Mouse (Mus musculus) left cerebral cortex, adult 11 months (tissue): ENCODE results near the gene Sgsm1.
"Not testable (repeated sequence)": the region's sequence is repeated elsewhere in the genome, so short reads cannot be mapped to it uniquely, and the experiment has no call there.

ENCODE experiments used
- DNase-seq: peaks from one replicate; pipeline ENCODE4 v3.0.0; 2022; ENCODE audit warnings: low spot score

Sgsm1 gene

DNA sequence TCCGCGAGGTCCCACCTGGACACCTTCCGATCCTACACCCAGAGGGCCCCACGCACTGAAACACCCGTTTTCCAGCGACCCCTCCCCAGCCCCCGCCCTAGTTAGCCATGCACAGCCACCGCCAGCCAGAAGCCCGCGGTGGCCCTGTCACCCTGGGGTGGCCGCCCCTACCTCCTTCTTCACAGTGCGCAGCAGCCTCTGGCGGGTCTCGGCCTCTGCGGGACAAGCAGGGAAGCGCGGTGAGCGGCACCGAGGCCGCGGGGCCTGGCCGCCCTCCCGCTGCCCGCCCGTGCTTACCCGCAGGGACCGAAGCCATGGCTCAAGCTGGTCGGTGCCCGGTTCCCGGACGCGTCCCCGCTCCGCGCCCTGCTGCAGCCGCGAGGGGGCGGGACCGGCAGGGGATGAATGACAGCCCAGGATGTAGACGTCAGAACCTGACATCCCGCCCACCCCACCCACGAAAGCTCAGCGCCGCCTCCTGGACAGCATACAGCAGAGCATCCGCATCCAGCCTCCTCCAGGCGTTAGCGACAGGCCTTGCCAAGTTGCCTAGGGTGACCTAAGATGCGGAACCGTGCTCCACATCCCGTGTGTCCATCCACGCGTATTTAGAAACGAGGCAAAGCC, at the start of gene Sgsm1:
Sgsm1 (minus strand) TSS at position 410 of the 627 bp plus-strand sequence.
- peak; percentile 68 for DNase-seq

DNA sequence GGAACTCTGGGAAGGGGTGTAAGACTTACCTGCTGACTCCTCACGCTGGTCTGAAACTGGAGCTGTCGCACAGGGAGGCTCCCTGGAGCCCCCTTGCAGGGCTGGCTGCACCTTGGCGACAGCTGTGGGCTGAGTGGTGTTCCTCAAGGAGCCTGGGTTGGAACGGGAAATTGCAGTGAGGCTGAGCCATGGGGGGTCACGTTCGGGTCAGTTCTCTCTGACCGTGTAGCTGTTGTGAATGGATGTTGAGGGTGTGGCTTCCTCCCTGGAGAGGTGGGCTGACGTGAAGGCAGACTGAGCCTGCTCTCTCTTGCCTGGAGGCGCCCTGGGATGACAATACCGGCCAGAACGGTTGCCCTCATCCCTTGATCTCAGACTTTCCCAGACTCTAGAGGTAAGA, 48.2 kb upstream of the Sgsm1 start:
- no peak for DNase-seq

DNA sequence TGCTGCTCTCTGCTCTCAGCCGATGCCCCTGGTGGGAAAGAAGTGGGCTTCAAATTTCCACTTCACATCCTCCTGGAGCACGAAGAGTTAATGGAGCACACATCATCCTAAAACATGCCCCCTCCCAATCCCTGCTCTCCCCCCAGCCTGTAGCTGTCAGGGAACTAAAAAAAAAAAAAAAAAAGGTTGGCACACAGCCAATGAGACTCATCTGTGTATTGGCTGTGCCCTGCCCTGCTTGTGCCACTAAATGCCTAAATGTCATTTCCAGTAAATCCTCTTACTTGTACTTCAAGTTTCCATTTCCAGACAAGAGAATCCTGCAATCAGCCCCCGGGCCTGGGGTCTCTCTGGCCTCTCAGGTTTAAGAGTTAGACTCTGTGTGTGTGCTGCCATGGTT, 47.1 kb upstream of the Sgsm1 start:
- no peak for DNase-seq

DNA sequence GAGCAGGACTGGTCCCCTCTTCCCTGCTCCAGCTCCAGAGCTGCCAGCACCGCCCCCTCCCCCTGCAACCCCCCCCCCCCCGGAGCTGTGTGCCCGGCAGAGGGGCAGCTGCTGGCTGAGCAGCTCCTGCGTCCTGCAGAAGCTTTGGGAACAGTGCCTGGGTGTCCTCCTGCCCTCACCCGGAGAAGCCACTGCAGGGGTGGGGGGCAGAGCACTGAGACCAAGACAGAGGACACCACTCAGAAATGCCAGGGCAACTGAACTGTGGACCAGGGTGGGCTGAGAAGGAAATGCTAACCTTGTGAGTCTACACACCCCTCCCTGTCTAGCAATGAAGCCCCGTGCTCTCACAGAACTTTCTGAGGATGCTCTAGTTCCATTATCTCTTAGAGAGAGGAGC, 46.6 kb upstream of the Sgsm1 start, which contains the start of gene Aym1:
Aym1 (plus strand) TSS at position 109 of the 400 bp plus-strand sequence.
- no peak for DNase-seq

DNA sequence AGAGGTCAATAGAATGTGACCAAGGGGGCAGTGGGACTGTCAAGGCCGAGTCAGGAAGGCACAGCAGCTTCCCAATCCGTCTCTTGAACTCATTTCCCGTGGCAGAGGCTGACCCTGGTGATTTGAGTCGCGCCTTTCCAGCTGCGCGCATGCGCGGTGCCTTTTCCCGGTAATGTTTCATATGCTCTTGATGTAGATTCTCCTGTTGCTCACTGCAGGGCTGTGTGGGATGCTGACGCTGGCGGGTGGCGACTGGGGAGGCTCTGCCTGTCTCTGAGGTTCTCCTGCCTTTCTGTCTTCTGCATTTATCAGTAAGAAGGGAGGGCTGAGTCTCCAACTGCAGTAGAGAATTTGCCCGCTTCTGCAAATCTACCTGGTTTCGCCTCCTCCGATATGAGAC, 43.7 kb upstream of the Sgsm1 start:
- DNase-seq, result peak; percentile 54

DNA sequence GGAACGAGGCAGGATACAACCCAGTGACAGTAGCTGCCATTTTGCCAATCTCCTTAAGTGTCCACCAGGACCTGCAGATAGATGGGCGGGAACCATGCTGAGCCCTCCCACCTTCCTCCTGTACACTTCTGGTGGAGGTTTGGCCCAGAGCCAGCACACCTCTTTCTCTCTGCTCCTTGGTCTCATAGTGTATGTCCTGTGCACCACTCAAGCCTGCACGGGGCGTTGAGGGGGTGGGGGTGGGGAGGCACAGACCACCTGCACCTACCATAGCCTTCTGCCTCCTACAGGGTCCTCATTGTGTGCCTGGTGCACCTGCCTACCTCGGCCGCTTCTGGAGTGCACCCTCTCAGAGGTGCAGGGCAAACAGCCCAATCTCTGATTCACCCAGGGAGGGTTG, 42.0 kb upstream of the Sgsm1 start:
- DNase-seq, result no peak

DNA sequence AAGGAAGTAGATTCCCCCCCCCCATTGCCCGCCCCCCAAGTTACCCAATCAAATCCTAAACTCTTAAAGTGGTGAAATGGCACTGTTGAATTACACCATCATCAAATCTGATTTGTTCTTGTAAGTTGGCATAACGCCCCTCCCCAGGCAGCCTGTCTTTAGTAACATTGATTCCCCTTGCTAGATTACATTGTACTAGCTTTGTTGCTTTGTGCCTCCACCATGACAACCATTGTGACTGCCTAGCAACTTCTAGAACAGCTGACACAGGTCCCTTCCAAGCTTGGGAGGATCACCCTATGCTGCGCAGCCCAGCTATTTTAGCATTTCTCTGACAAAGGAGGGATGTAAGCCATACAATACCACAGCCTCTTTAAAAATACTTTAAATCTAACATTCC, 41.2 kb upstream of the Sgsm1 start:
- DNase-seq, result no peak

DNA sequence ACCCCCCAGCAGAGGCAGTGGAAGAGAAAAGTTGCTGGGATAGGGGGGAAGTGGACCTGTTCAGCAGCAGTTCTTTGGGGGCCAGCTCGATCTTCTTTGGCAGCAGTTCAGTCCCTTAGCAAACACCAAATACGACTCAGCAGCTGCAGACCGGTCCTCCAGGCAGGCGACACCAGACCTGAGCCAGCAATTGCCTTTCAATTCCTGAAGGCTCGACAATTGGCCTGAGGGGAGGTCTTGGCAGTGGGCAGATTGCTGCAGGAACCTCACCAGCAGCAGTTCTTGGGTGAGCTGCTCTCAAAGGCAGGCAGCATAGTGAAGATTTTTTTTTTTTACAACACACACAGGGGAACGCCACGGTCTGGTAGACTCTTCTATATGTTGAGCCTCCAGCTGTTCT, 39.2 kb upstream of the Sgsm1 start:
- no peak for DNase-seq

DNA sequence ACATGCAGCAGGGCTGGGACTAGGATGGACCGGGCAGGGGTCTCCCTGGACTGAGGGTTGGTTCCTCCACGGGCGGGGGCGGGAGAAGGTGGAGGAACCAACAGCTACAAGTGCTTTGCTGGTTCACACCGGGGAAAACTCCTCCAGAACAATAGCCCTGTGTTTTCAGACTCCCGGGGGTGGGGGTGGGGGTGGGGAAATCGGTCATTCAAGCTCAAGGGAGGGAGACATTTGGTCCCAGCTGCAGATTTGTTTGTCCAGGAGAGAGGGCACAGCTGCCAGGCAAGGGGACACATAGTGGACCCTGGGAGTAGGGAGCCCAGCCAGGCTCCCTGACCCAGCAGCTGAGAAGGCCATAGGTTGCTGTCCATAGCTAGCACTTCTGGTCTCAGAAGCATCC, 38.6 kb upstream of the Sgsm1 start:
- DNase-seq, result no peak

DNA sequence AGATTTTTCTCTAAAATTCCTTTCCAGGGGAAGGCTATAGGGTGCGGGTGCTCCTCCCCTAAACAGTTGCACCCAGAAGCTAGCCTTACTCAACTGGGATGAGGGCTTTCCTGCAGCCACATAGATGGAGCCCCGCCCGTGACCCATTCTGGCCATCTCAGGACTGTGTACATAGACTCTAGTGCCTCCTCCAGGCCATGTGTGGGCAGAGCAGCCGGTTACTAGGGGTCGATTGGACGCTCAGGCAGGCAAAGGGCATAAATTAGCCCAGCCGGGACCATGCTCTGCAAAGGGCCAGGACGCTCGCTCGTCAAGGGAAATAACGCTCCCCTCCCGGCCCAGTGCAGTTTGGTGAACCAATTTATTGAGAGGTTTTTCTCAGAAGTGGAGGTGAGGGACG, 38.0 kb upstream of the Sgsm1 start:
- peak; percentile 39 for DNase-seq

DNA sequence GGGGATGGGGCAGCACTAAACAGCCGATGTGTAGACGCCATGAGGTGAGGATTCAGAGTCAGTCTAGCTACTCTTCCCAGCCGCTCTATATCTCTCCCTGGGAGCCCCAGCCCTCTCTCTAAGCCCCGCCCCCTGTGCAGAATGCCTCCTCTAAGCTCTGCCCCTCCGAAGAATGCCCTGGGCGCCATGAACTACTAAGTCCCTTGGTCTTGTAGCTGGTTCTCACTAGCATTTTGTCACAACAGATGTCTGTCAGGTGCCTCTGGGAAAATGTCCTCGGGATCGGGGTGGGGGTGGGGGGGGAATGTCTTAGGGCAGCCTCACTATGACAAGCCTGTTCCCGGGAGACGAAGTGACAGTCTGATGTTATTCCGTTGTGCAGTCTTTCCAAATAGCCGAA, 37.0 kb upstream of the Sgsm1 start:
- DNase-seq, result no peak

DNA sequence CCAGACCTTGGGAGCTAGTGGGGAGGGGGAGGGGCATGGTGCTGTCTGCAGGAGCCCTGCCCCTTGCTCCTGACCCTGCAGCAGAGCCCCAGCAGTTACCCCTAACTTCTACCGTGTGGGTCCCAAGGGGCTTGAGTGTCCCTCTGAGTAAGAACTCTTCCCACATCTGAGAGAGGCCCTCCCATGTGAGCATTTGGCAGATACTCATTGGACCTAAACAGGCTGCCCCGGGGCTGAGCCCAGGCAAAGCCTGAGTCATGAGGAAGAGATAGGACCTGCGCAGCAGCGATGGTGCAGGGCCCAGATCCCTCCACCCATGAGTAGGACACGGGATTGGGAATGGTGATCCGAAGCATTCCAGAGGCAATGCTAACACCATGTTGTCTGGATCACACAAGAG, 36.1 kb upstream of the Sgsm1 start:
- DNase-seq, result not testable (repeated sequence)

DNA sequence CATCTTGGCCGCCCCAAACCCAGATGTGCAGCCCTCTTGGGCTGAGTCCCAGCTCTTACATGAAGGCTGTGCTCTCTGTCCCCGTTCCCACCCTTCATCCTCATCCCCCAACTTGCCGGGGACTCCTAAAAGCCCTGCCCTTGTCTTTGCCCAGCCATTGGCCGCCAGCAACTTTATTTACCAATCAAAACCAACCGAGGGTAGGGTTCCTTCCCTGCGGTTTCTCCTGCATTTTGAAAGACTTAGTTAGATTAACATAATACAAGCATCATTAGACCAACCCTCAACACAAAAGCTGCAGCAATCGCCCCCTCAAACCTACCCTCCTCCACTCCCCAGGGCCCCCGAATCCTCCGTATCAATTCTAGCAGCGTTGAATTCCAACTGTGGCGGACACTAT, 35.2 kb upstream of the Sgsm1 start:
- DNase-seq, result no peak

DNA sequence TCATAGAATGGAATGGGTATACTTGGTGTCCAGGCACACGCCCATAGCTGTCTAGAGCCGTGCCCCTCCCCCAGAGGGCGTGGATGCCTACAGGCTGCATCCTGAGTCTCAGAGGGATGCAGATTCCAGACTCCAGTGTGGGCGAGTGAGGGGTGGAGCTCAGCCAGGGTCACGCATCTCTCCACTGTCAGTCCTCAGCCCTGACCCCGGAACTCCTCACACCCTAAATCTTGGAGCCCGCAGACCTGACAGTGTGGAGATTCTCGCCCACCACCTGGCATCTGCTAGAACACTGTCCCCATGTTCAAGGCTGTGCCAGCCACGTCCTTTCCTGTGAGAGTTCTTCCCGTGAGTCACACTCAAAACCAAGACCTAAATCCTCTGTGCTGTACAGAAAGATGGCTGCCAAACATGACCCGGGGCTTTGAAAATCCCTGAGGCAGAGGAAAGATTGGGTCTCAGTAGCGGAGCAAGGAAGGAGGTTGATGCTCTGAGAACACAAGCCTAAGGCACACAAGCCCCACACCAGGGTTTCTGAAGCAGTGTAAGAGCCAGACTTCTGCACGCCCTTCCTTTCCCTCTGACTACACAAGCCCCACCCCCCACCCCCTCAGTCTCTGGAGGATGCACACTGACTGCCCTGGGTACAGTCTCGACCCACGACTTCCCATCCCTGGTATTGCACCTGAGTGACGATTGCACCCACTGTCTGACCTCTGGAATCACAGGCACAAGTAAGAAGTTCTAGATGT, 34.2 kb upstream of the Sgsm1 start:
- DNase-seq, result no peak

DNA sequence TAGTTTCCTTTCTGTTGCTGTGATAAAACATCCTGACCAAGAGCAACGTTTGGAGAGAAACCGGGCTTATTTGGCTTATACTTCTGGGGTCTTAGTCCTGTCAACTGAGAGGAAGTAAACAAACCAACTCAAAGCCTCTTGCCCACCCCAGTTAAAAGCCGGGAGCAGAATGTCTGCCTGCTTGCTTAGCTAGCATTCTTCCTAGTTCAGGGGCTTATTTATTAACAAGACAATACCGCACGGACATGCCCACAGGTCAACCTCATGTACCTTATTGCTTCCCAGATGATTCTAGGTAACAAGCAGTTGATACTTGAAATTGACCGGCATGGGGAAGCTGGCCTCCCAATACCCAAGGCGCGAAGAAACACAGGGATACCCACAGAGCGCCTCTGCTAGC, 25.7 kb upstream of the Sgsm1 start:
- no peak for DNase-seq

DNA sequence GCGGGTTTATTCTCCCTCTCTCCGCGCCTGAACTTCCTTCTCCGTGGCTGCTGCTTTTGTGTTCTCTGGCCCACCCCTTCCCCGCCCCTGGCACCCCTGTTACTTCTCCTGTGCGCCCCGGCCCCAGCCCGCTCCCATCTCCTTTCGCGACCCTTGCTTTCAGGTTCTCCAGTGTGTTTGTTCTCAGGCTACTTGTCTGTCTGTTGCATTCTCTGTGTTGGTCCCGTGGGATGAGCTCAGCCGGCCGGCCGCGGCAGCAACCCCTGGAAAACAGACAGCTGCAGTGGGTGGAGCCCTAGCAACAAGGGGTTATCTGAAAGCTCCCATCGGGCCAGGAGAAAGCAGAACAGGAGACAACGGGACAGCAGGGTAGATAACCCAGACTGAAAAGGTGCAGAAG, 25.1 kb upstream of the Sgsm1 start:
- no peak for DNase-seq

DNA sequence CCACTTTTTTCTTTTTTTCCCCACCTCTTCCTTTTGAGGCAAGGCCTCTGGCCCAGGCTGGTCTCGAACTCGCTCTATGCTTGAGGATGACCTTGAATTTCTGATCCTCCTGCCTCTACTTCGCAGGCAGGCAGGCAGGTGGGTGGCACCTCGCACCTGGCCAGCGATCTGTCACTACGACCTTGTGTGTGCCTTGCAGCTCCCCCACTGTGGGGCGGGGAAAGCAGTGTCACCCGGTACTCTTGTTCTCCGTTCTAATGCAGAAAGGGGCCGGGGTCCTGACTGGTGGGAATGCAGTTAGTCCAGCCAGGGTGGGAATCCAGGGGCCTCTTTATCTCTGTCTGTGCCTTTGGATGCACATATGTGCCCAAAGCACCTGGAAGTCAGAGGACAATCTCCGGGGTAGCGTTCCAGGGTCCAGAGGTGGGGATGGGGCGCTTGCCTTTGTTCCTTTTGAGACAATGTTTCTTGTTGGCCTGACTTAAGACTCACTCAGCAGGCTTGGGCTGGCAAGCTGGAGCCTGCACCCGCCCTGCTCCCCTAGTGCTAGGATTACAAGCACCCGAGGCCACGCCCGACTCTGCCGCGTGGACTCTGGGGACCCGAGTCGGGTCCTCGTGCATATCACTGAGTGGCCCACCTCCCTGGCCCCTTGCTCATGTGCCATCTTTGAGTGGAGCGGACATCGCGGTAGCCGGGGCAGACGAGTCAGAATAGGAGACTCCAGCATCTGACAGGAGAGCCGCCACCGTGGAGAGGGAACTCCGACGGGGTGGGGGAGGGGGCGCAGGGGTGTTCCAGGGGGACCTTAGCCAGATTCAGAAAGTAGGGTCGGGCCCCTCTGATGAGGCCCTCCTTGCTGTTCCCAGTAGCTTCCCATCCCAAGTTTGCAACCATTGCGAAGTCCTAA, 24.3 kb upstream of the Sgsm1 start:
- DNase-seq, result no peak

DNA sequence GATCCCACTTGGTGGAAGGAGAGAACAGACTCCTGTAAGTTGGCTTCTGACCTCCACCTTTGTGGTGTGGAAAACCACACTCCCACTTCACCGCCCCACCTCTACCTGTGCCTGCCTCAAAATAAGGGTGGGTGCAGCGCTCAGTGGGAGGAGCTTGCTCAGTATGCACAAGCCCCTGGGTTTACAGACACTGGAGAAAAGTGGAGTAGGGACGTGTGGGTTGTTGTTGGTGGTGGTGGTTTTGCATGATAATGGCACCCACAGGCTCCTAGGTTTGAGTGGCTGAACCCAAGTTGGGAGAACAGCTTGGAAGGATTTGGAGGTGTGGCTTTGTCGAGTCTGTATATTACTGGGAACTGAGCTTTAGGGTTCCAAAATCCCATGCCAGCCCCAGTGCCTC, 22.3 kb upstream of the Sgsm1 start:
- no peak for DNase-seq

DNA sequence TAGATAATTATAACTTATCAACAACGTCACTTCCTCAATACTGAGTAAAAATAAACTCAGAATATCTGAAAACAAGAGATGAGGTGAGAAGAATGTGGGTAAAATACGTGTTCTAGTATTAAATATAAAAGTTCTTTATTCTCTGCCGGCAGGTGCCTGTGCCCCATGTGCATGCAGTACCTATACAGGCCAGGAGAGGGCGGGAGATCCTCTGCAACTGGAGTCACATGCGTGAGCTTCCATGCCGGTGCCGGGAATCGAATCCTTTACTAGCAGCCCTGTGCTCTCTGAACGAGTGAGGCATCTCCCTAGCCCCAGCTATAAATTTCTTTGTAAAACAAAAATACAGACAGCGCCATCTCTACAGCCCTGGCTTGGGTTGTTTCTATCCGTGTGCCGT, 21.7 kb upstream of the Sgsm1 start:
- no peak for DNase-seq

DNA sequence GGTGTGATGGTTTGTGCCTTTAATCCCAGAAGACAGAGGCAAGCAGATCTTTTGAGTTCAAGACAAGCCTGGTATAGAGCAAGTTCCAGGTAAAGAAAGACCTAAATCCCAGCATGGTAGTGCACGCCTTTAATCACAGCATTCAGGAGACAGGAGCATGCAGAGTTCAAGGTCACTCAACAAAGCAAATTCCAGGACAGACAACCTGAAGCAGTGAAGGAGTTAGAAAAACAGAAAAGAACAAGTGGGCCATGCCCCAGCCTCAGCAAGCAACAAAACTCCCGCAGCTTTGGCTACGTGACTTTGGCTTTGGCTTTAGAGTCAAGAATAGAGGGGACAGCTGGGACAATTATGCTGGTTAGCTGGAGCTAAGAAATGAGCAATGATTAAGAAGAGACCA, 19.6 kb upstream of the Sgsm1 start:
- DNase-seq, result no peak

DNA sequence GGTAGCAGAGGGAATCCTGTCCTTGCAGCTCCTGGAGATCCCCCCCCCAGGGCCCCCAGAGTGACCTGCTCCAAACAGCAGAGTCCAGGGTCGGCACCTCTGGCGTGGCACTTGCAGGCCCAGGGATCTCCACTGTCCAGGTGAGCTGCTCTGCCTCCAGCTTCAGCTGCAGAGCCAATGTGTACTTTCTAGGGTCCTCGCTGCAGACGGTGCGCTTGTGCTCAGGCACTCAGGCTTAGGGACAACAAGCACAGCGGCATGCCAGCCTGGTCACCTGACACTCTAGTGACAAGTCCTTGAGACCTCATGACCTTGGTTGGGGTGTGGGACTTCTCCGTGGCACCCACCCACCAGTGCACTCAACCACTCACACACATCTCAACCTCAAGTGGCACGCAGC, 18.9 kb upstream of the Sgsm1 start:
- DNase-seq, result no peak

DNA sequence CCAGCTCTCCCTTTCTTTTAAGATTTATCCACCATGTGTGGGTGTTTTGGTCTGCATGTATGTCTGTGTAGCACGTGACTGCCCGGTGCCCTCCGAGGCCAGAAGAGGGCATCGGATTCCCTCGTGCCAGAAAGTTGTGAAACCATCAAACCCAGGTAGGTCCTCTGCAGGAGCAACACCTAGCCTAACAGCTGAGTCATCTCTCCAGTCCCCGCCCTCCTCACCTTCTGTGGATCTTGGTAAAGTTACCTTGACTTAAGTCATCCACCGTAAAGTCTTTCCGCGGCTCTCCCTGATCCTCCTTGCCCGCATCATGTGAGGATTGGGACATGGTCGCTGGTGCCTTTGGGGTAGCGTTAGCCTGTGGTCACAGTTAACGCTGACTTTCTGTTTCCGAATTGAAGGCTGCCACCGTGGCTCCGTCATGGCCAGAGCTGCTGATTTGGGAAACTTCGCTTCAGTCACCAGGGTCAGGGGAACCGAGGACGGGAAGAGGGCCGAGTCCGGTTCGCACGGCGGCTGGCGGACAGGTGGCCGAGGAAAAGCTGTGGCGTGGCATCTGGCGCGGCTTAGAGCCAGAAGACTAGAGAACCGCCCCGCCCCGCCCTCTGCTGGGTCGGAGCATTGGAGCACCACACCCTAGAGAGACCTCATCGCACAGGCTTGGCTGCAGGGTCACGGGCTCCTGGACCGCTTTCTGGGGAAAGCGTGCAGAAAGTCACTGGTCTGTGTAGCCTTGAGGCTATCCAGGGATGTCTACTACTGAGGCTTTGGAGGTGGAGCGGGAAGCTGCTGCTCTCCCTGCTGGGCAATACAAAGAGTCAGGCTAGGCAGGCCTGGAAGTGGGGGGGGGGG, 13.4 kb upstream of the Sgsm1 start:
- no peak for DNase-seq
